Mouse (Mus musculus): ENCODE data around the gene Cd180. TPM values are rescaled to one million over a fixed set of nuclear protein-coding genes. Genes with fewer than 3 reads are reported as not detected.

Cd180 gene
- polyA plus RNA-seq, 1 experiment from 2014 or later: 0.59 TPM

GRCm38 (mm10) chr13:102689201-102690090 lies 3.9 kb upstream of the Cd180 start:
- Histone ChIP-seq H3K4me2 (replicated peaks; ENCODE audit: low read depth, low read length) (no peak overlapping the region), H3K4me1 (ENCODE audit: control insufficient read depth, insufficient read depth, low read length) (0 out of 2 replicates have a peak, but pooled peaks cover 4% of the 10 kb centered on the region), H3K27ac (ENCODE audit: low read length) (no peak overlapping the region), H3K4me3 (ENCODE audit: low read depth, low read length) (no peak overlapping the region), H3K9me3 (ENCODE audit: control insufficient read depth, low read depth, low read length) (no peaks in the 10 kb centered on the region), H3K36me3 (ENCODE audit: control insufficient read depth, insufficient read depth, low read length) (no peaks in the 10 kb centered on the region), H3K9ac (replicated peaks; ENCODE audit: low read depth, low read length) (no peak overlapping the region), H3K27me3 (ENCODE audit: control insufficient read depth, insufficient read depth, low read length) (no peaks in the 10 kb centered on the region)
- 68% methylated on average over 6 of the region's 6 CpGs for WGBS
- no peak for ATAC-seq (ENCODE audit: insufficient number of reproducible peaks, insufficient read depth, low FRiP score, low read depth)

GRCm38 (mm10) chr13:102690184-102690583 lies 3.2 kb upstream of the Cd180 start:
- Histone ChIP-seq H3K4me2 (replicated peaks; ENCODE audit: low read depth, low read length) (no peak overlapping the region), H3K27me3 (ENCODE audit: control insufficient read depth, insufficient read depth, low read length) (no peaks in the 10 kb centered on the region), H3K27ac (ENCODE audit: low read length) (no peak overlapping the region), H3K4me1 (ENCODE audit: control insufficient read depth, insufficient read depth, low read length) (0 out of 2 replicates have a peak, but pooled peaks cover 4% of the 10 kb centered on the region), H3K9me3 (ENCODE audit: control insufficient read depth, low read depth, low read length) (no peaks in the 10 kb centered on the region), H3K9ac (replicated peaks; ENCODE audit: low read depth, low read length) (no peak overlapping the region), H3K36me3 (ENCODE audit: control insufficient read depth, insufficient read depth, low read length) (no peaks in the 10 kb centered on the region), H3K4me3 (ENCODE audit: low read depth, low read length) (no peak overlapping the region)
- no peak for ATAC-seq (ENCODE audit: insufficient number of reproducible peaks, insufficient read depth, low FRiP score, low read depth)
- WGBS: 87% methylated on average over 5 of the region's 5 CpGs

GRCm38 (mm10) chr13:102691408-102692150 lies 1.8 kb upstream of the Cd180 start:
- ATAC-seq (ENCODE audit: insufficient number of reproducible peaks, insufficient read depth, low FRiP score, low read depth): no peak

GRCm38 (mm10) chr13:102694154-102694553 lies 796 bp downstream of the Cd180 start:
- Histone ChIP-seq H3K9ac (replicated peaks; ENCODE audit: low read depth, low read length) (no peak overlapping the region), H3K9me3 (ENCODE audit: control insufficient read depth, low read depth, low read length) (no peaks in the 10 kb centered on the region), H3K4me2 (replicated peaks; ENCODE audit: low read depth, low read length) (no peak overlapping the region), H3K4me3 (ENCODE audit: low read depth, low read length) (no peak overlapping the region), H3K27me3 (ENCODE audit: control insufficient read depth, insufficient read depth, low read length) (no peaks in the 10 kb centered on the region), H3K27ac (ENCODE audit: low read length) (no peak overlapping the region), H3K4me1 (ENCODE audit: control insufficient read depth, insufficient read depth, low read length) (0 out of 2 replicates have a peak, but pooled peaks cover 7% of the 10 kb centered on the region), H3K36me3 (ENCODE audit: control insufficient read depth, insufficient read depth, low read length) (no peaks in the 10 kb centered on the region)
- ATAC-seq (ENCODE audit: insufficient number of reproducible peaks, insufficient read depth, low FRiP score, low read depth): no peak
- WGBS: 87% methylated on average over 7 of the region's 7 CpGs

More at GRCm38 (mm10) chr13:102691408-102692150, 1.8 kb upstream of the Cd180 start:
- no peak overlapping the region for H3K9ac ChIP-seq (replicated peaks; ENCODE audit: low read depth, low read length)
- WGBS: 73% methylated on average over 11 of the region's 11 CpGs
- H3K27ac ChIP-seq (ENCODE audit: low read length): no peak overlapping the region
- H3K4me2 ChIP-seq (replicated peaks; ENCODE audit: low read depth, low read length): no peak overlapping the region
- H3K4me3 ChIP-seq (ENCODE audit: low read depth, low read length): no peak overlapping the region
- no peaks in the 10 kb centered on the region for H3K27me3 ChIP-seq (ENCODE audit: control insufficient read depth, insufficient read depth, low read length)
- H3K36me3 ChIP-seq (ENCODE audit: control insufficient read depth, insufficient read depth, low read length): no peaks in the 10 kb centered on the region
- 0 out of 2 replicates have a peak, but pooled peaks cover 4% of the 10 kb centered on the region for H3K4me1 ChIP-seq (ENCODE audit: control insufficient read depth, insufficient read depth, low read length)
- H3K9me3 ChIP-seq (ENCODE audit: control insufficient read depth, low read depth, low read length): no peaks in the 10 kb centered on the region

GRCm38 (mm10) chr13:102695121-102695905 lies 2.0 kb downstream of the Cd180 start:
- no peaks in the 10 kb centered on the region for H3K36me3 ChIP-seq (ENCODE audit: control insufficient read depth, insufficient read depth, low read length)
- H3K4me3 ChIP-seq (ENCODE audit: low read depth, low read length): no peak overlapping the region
- no peaks in the 10 kb centered on the region for H3K27me3 ChIP-seq (ENCODE audit: control insufficient read depth, insufficient read depth, low read length)
- H3K4me1 ChIP-seq (ENCODE audit: control insufficient read depth, insufficient read depth, low read length): 0 out of 2 replicates have a peak, but pooled peaks cover 8% of the 10 kb centered on the region
- no peak overlapping the region for H3K9ac ChIP-seq (replicated peaks; ENCODE audit: low read depth, low read length)
- H3K9me3 ChIP-seq (ENCODE audit: control insufficient read depth, low read depth, low read length): no peaks in the 10 kb centered on the region
- 69% methylated on average over 7 of the region's 7 CpGs for WGBS
- no peak overlapping the region for H3K4me2 ChIP-seq (replicated peaks; ENCODE audit: low read depth, low read length)
- H3K27ac ChIP-seq (ENCODE audit: low read length): no peak overlapping the region
- ATAC-seq (ENCODE audit: insufficient number of reproducible peaks, insufficient read depth, low FRiP score, low read depth): no peak

GRCm38 (mm10) chr13:102698335-102698734 lies 5.0 kb downstream of the Cd180 start:
- Histone ChIP-seq H3K4me2 (replicated peaks; ENCODE audit: low read depth, low read length) (0 out of 2 replicates have a peak overlapping the region, but pooled peaks have one; percentile 17), H3K4me3 (ENCODE audit: low read depth, low read length) (no peak overlapping the region), H3K36me3 (ENCODE audit: control insufficient read depth, insufficient read depth, low read length) (no peaks in the 10 kb centered on the region), H3K27ac (ENCODE audit: low read length) (peak overlapping the region; percentile 35; the same call in 1 of the 2 replicates), H3K9ac (replicated peaks; ENCODE audit: low read depth, low read length) (no peak overlapping the region), H3K9me3 (ENCODE audit: control insufficient read depth, low read depth, low read length) (no peaks in the 10 kb centered on the region), H3K4me1 (ENCODE audit: control insufficient read depth, insufficient read depth, low read length) (0 out of 2 replicates have a peak, but pooled peaks cover 4% of the 10 kb centered on the region), H3K27me3 (ENCODE audit: control insufficient read depth, insufficient read depth, low read length) (no peaks in the 10 kb centered on the region)
- WGBS: 38% methylated on average over 10 of the region's 10 CpGs
- ATAC-seq (ENCODE audit: insufficient number of reproducible peaks, insufficient read depth, low FRiP score, low read depth): no peak

- H3K9me3 ChIP-seq (ENCODE audit: control insufficient read depth, low read depth, low read length): no peaks in the 10 kb centered on the region
- H3K4me1 ChIP-seq (ENCODE audit: control insufficient read depth, insufficient read depth, low read length): 0 out of 2 replicates have a peak, but pooled peaks cover 4% of the 10 kb centered on the region
- WGBS: 35% methylated on average over 14 of the region's 14 CpGs
- no peaks in the 10 kb centered on the region for H3K27me3 ChIP-seq (ENCODE audit: control insufficient read depth, insufficient read depth, low read length)
- 0 out of 2 replicates have a peak overlapping the region, but pooled peaks have one; percentile 17 for H3K4me2 ChIP-seq (replicated peaks; ENCODE audit: low read depth, low read length)
- no peak overlapping the region for H3K9ac ChIP-seq (replicated peaks; ENCODE audit: low read depth, low read length)
- H3K4me3 ChIP-seq (ENCODE audit: low read depth, low read length): no peak overlapping the region
- ATAC-seq (ENCODE audit: insufficient number of reproducible peaks, insufficient read depth, low FRiP score, low read depth): peak; percentile 78; the same call in 1 of the 2 replicates
- no peaks in the 10 kb centered on the region for H3K36me3 ChIP-seq (ENCODE audit: control insufficient read depth, insufficient read depth, low read length)
- peak overlapping the region; percentile 35; the same call in 1 of the 2 replicates for H3K27ac ChIP-seq (ENCODE audit: low read length)
Measured at GRCm38 (mm10) chr13:102698751-102699323, 5.5 kb downstream of the Cd180 start.
